Comparison of ENCODE assay signal across 25 mouse cellular contexts in the genomic region with DNA sequence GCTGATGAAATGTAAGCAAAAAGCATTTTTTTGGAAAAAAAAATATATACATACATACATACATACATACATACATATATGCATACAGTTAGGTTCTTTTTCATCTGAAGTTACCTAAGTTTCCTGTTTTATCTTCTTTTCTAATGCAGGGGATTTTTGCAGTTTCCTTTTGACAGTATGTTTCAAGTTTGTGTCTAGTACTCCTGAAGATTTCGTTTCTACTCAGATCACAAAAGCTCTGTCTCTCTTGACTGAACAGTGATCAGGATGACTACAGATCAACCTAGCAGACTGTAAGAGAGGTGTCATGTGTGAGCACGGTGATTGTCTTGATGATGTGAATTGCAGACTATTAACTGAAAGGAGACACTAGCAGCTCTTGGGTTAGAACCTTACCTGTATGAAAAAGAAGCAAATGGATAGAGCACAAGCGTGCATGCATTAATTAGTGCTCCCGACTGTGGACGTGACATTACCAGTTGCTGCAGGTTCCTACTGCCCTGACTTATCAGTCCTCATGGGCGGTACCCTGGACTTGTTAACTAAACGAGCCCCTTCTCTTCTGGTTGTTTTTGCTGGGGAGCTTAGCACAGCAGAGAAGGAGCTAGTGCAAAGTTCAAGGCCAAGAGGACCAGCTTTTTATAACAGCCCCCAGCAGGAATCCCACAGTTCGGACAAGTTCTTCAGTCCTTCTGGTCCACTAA.
A peak's percentile ranks its signal among the peaks of the same experiment; 100 is the strongest.
DNase-seq lines count a peak whose midpoint lies in the region; ATAC-seq and TF ChIP-seq lines count a peak whose summit lies in the region.
"Had no signal": no experiment of that assay in that cellular context is flagged by ENCODE, and none has a peak within 500 bp of the region (broad histone marks: within the 10 kb centered on the region; RNA-seq: fewer than 3 reads in every experiment).

No protein-coding gene starts in this region.

- no peak overlapping the region for H3K9ac ChIP-seq in intestine, embryonic 15.5 days
- no peak overlapping the region for H3K9ac ChIP-seq in stomach, postnatal 0 days (ENCODE audit: low read length)
- H3K9ac ChIP-seq: embryonic facial prominence, embryonic 12.5 days; forebrain, postnatal 0 days; heart, embryonic 13.5 days; hindbrain, embryonic 12.5 days; kidney, embryonic 15.5 days; liver, embryonic 14.5 days; midbrain, embryonic 12.5 days had no signal

- no peak for TF ChIP-seq EP300 in stomach, postnatal 0 days (optimal IDR thresholded peaks at IDR 0.05)

- peak; percentile 95 for ATAC-seq in intestine, embryonic 15.5 days
- peak; percentile 70; the same call in 1 of the 2 replicates for ATAC-seq in stomach, postnatal 0 days (ENCODE audit: low FRiP score, low TSS enrichment)
- no peak for ATAC-seq in megakaryocyte progenitor cell, adult 5-6 weeks (replicated peaks; ENCODE audit: poor library complexity)
- ATAC-seq: forebrain, postnatal 0 days had no signal

- no peaks in the 10 kb centered on the region for H3K9me3 ChIP-seq in intestine, embryonic 15.5 days
- H3K9me3 ChIP-seq in stomach, postnatal 0 days (ENCODE audit: control insufficient read depth, low read length), result no peaks in the 10 kb centered on the region
- H3K9me3 ChIP-seq: embryonic facial prominence, embryonic 12.5 days; heart, embryonic 13.5 days; hindbrain, embryonic 12.5 days; kidney, embryonic 15.5 days; midbrain, embryonic 12.5 days had no signal

- H3K36me3 ChIP-seq in intestine, embryonic 15.5 days, result no peaks in the 10 kb centered on the region
- no peaks in the 10 kb centered on the region; the same call in 1 of the 2 replicates for H3K36me3 ChIP-seq in stomach, postnatal 0 days (ENCODE audit: control insufficient read depth, insufficient read depth, low read length)
- H3K36me3 ChIP-seq: embryonic facial prominence, embryonic 12.5 days; hindbrain, embryonic 12.5 days; kidney, embryonic 15.5 days had no signal

- 61% methylated on average over 8 of the region's 8 CpGs for WGBS in intestine, embryonic 15.5 days
- 68% methylated on average over 8 of the region's 8 CpGs for WGBS in stomach, postnatal 0 days

- H3K4me3 ChIP-seq in intestine, embryonic 15.5 days (replicated peaks), result no peak overlapping the region
- H3K4me3 ChIP-seq in stomach, postnatal 0 days (ENCODE audit: low read depth, low read length), result no peak overlapping the region
- H3K4me3 ChIP-seq: embryonic facial prominence, embryonic 12.5 days; heart, embryonic 13.5 days; hindbrain, embryonic 12.5 days; kidney, embryonic 15.5 days; midbrain, embryonic 12.5 days had no signal

- no peaks in the 10 kb centered on the region for H3K27me3 ChIP-seq in intestine, embryonic 15.5 days (replicated peaks)
- H3K27me3 ChIP-seq in stomach, postnatal 0 days (ENCODE audit: control insufficient read depth, insufficient read depth, low read length), result no peaks in the 10 kb centered on the region
- H3K27me3 ChIP-seq: embryonic facial prominence, embryonic 12.5 days; heart, embryonic 13.5 days; hindbrain, embryonic 12.5 days; kidney, embryonic 15.5 days; midbrain, embryonic 12.5 days had no signal

- peak; percentile 38 for DNase-seq in CD4-positive, CD25-positive, alpha-beta regulatory T cell, adult 2 months (ENCODE audit: low read depth, low spot score)
- DNase-seq in ES-CJ7 (ENCODE audit: low read depth, low spot score), result peak; percentile 23
- DNase-seq in stomach, postnatal 0 days (ENCODE audit: low spot score), result no peak
- DNase-seq in left cerebral cortex, adult 11 months (ENCODE audit: low spot score), result no peak
- no peak for DNase-seq in layer of hippocampus, postnatal 25 days (ENCODE audit: extremely low spot score in 1 of 2, low spot score in 1 of 2)
- DNase-seq: adrenal gland, postnatal 10 days; cerebellum, adult 2 months; cerebellum, postnatal 25 days; forebrain, postnatal 0 days; gastrocnemius, postnatal 14 days; heart, adult 18-20 months; heart, postnatal 14 days; kidney, adult 11 months; kidney, postnatal 4 days; lung, postnatal 10 days; right cerebral cortex, postnatal 14 days; thymus, postnatal 36 days had no signal

- H3K4me1 ChIP-seq in intestine, embryonic 15.5 days (replicated peaks), result no peaks in the 10 kb centered on the region
- H3K4me1 ChIP-seq in stomach, postnatal 0 days (replicated peaks; ENCODE audit: control insufficient read depth, insufficient read depth), result no peaks in the 10 kb centered on the region
- H3K4me1 ChIP-seq: embryonic facial prominence, embryonic 12.5 days; hindbrain, embryonic 12.5 days; kidney, embryonic 15.5 days; midbrain, embryonic 12.5 days had no signal

- H3K27ac ChIP-seq in intestine, embryonic 15.5 days, result peak overlapping the region; percentile 48
- H3K27ac ChIP-seq in stomach, postnatal 0 days (replicated peaks), result 0 out of 2 replicates have a peak overlapping the region, but pooled peaks have one; percentile 18
- H3K27ac ChIP-seq: embryonic facial prominence, embryonic 12.5 days; heart, embryonic 13.5 days; hindbrain, embryonic 12.5 days; kidney, embryonic 15.5 days; liver, embryonic 14.5 days; midbrain, embryonic 12.5 days had no signal

- no peak for TF ChIP-seq CTCF in stomach, postnatal 0 days (IDR thresholded peaks at IDR 0.05; ENCODE audit: low read depth)

- H3K4me2 ChIP-seq in intestine, embryonic 15.5 days (replicated peaks), result no peak overlapping the region
- H3K4me2 ChIP-seq in stomach, postnatal 0 days (replicated peaks; ENCODE audit: low read depth), result no peak overlapping the region
- H3K4me2 ChIP-seq: embryonic facial prominence, embryonic 12.5 days; heart, embryonic 13.5 days; hindbrain, embryonic 12.5 days; kidney, embryonic 15.5 days; midbrain, embryonic 12.5 days had no signal

Comparison
In these comparisons a context has a peak if more than half of its experiments do, and no peak if none do; other contexts are left out.
1. DNase-seq: peak in CD4-positive, CD25-positive, alpha-beta regulatory T cell, adult 2 months (single experiment) and ES-CJ7 (single experiment); none in stomach, postnatal 0 days (single experiment), left cerebral cortex, adult 11 months (single experiment) and layer of hippocampus, postnatal 25 days (0 of 2).